Mouse (Mus musculus) brain, embryonic 18.5 days (tissue): ENCODE measurements around the gene Agpat2.

Source experiments
- DNase-seq: peaks from one replicate; pipeline ENCODE4 v3.0.0-alpha.2; 2012; ENCODE audit warnings: low read depth, low spot score

The Agpat2 gene

GRCm38 (mm10) chr2:26626081-26626480, 21.9 kb upstream of the Agpat2 start:
- no peak for DNase-seq

GRCm38 (mm10) chr2:26625419-26625818, 21.2 kb upstream of the Agpat2 start:
- DNase-seq, result no peak

DNA sequence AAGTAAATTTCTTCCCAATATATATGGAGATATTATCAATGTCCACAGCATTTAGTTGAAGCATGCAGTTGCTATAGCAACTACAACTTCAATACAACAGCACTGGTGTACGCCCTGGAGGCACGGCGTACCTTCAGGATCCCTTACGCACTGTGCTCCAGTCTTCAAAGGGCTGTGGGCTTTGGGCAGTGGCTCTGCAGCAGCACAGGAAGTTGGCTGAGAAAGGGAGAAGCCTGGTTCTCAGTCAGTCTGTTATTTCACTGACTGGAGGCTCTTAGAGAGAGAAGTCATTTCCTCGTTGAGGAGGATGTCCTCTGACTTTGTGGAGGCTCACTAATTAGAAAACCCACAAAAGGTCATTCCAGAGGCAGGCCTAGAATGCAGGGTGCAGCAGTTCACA, 18.8 kb upstream of the Agpat2 start:
- DNase-seq, result no peak

GRCm38 (mm10) chr2:26621246-26621645, 17.0 kb upstream of the Agpat2 start:
- DNase-seq, result no peak

DNA sequence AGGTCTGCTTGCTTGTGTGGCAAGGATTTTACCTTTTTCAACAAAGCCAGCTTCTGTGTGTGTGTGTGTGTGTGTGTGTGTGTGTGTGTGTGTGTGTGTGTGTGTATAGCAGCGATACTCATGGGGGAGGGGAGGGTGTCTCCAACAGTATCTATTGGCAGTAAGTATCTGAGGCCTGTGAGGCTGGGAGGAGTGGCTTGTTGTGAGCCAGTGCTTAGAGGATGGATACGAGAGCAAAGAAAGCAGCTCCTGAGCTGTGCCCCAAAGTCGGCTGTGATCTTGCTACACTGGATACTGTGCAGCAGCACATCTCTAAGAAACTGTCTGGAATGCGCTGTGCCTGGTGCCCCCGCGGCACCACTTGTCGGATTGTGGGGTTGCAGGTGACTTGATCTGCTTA, 13.7 kb upstream of the Agpat2 start:
- no peak for DNase-seq

DNA sequence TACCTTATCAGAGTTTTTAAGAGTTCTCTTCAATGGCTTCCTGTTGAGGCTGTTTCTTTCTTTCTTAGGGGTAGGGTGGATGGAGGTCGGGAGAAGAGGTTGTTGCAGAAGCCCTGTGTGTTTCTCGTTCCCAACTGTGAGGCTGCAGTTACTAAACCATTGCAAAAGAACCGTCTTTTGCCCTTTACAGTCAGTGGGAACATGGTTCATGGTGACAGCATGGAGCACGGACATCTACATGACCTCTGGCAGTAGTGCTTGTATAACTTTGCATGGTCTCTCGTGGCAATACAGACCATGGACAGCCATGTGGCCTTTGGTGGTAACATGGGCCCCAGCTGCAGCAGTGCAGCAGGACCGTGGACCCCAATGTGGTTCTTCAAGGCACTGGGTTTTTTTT, 13.1 kb upstream of the Agpat2 start:
- DNase-seq, result no peak

GRCm38 (mm10) chr2:26615459-26616124, 11.4 kb upstream of the Agpat2 start:
- no peak for DNase-seq

GRCm38 (mm10) chr2:26614903-26615302, 10.7 kb upstream of the Agpat2 start:
- no peak for DNase-seq

DNA sequence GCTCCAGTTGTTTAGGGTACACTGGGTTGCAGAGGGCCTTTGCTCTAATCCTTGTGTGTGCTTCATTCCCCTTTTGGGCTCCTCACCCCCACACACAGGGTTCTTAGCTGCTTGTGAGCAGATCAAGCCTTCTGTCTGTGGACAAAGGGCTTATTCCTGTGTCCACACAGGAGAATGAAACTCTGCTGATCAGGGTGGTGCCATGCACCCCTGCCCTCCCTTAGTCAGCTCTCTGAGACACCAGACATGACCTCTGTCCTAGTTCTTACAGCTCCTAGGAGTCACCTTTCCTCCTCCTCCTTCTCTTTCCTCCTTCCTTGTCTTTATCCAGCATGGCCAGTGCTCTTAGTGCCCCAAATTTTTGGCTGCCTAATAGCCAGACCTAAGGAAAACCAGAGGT, 7.7 kb upstream of the Agpat2 start:
- DNase-seq, result no peak

DNA sequence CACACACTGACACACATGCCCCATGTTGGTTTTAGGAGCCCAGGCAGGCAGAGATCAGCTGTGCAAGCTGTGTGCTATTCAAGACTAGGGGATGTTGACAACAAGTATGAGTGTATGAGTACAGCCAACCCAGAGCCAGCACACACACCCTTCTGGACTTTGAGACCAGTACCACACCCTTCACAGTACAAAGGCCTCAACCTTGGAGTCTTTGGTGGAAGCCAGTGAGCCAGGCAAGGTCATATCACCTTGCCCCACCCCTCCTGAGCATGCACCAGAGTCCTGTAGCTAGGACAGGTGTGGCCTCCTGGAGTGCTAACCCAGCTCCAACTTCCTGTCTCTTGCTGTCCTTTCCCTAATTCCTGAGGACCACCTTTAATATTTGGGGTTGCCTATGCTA, 6.8 kb upstream of the Agpat2 start:
- DNase-seq, result no peak

- no peak for DNase-seq
Observed at GRCm38 (mm10) chr2:26610526-26610925, 6.3 kb upstream of the Agpat2 start.

DNA sequence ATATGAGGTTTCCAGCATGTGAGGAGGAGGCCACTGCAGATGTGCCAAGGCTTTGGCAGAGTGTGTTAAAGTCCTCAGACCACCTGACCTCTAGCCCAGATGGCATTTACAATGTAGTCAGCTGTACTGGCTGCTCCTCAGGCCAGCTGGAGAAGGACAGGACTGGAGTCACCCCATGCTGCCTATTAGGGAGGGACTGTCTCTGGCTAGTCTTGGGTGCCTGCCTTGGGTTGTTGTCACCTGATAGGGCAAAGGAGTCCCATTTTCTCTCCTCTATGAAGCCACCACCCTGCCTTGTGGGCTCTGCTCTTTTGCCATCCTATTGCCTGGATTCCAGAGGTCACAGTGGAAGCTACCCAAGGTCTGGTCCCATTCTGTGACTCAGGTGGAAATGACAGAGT, 5.0 kb upstream of the Agpat2 start:
- no peak for DNase-seq

DNA sequence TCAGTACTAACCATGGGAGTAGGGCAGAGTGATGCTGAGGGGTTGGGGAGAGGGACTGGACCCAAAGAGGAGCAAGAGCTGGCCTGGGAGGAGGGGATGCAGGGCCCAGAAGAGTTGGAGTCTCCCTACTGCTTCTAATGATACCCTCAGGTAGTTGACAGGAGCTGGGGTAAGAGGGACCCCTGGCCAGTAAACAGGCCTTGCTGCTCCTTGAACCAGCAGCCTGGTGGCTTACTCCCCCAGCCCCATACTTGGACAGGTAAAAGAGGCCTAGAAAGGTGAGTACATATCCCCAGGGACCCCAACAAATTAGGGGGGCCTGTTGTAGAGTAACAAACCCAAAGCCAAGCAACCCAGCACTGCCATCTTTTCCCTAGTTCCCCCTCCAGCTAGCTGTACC, 4.6 kb upstream of the Agpat2 start:
- no peak for DNase-seq

DNA sequence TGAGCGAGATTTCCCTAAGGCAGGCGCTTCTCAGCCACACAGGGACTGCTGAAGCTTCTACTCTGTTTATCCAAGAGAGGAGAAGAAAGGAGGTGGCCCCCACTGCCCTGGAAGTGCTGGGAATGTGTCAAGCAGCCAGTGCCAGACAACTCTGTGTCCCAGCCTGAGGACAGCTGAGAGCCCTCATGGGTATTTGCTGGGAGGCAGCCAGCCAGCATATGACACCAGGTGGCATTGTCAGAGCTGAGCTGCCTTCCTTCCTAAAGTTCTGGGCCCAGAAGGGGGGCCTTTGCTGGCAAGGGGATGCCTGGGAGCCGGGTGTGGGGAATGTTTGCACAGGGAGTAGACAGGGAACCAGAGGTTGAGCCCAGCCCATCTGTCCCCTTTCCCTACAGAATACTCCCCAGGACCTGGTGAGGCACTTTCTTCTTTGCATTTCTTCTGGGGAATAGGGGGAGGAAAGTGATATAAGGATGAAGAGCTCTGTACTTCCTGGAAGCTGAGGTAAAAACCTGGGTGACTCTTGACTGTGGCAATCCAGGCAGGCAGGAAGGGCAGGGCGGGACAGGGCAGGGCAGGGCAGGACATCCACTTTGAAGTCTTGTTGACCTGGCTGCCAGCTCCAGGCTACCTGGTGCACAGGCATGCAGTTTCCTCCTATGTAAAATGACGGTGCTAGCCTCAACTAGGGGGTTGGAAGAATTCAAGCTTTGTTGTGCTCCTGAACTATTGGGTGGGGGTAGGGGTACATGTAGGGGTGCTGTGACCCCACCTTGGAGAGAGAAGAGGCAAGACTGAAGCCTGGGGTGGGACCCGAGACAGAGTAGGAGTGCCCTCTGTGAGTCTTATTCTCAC, 3.1 kb upstream of the Agpat2 start:
- no peak for DNase-seq

- DNase-seq, result no peak
Observed at GRCm38 (mm10) chr2:26606579-26606978, 2.4 kb upstream of the Agpat2 start.

DNA sequence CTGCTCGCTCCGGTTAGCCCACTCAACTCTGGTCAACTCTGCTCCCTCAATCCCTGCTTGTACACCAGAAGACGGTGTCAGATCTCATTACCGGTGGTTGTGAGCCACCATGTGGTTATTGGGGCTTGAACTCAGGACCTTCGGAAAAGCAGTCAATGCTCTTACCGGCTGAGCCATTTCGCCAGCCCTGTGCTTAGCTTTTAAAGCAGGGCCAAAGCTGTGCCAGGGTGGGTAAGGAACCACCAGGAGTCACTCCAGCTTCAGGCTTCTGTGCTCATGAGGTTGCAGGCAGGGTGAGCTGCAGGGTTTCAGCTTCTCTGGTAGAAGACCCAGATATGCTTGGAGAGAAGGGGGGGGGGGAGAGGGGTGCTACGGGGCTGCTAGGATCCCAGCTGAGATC, 1.1 kb upstream of the Agpat2 start:
- DNase-seq, result no peak

- no peak for DNase-seq
Observed at GRCm38 (mm10) chr2:26603159-26603558, 1.1 kb downstream of the Agpat2 start.

- DNase-seq, result no peak
Observed at GRCm38 (mm10) chr2:26602631-26603030, 1.6 kb downstream of the Agpat2 start.

- no peak for DNase-seq
Observed at GRCm38 (mm10) chr2:26601595-26601994, 2.6 kb downstream of the Agpat2 start.

DNA sequence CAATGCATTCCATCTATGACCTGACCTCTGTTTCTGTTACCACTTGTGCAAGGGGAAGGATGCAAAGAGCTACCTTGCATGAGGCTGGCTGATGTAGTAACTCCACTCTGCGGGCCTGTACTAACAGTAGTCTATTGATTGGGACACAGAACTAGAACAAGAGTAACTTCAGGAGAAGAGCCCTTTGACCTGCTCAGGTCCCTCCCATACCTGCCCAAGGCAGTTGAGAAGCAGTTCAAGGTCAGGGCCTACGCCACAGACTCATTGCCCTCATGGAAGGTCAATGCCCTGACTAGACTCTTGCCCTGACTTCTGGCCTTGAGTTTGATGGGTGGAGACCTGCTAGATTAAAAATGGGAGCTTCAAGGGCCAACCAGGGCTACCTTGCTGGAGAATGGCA, 3.6 kb downstream of the Agpat2 start:
- no peak for DNase-seq

GRCm38 (mm10) chr2:26599965-26600364, 4.3 kb downstream of the Agpat2 start:
- DNase-seq, result no peak

- DNase-seq, result no peak
Observed at GRCm38 (mm10) chr2:26598462-26598861, 5.8 kb downstream of the Agpat2 start.

GRCm38 (mm10) chr2:26597810-26598209, 6.4 kb downstream of the Agpat2 start:
- no peak for DNase-seq
